Mouse (Mus musculus) heart, embryonic 16.5 days (tissue): ENCODE data around the gene Ubqln1. TPM values are rescaled to one million over a fixed set of nuclear protein-coding genes. Genes with fewer than 3 reads are reported as not detected.
A peak's percentile ranks its signal among the peaks of the same experiment; 100 is the strongest.

Source experiments
- ATAC-seq: fragments of 200-750 bp; cut with Nextera tagmentation; replicated peaks from 2 replicates; pipeline ENCODE4 v1.8.0; 2017; ENCODE audit warnings: moderate number of reproducible peaks; ENCODE audit not compliant: insufficient read depth, low FRiP score; ENCODE audit errors: extremely low read depth
- H3K27ac ChIP-seq: fragments of 300-500 bp; sonication (generic); 2 replicates; pipeline ENCODE4 v1.5.1; 2014; ENCODE audit warnings: mild to moderate bottlenecking, low read length, control low read depth, moderate library complexity
- H3K27me3 ChIP-seq: fragments of 300-500 bp; sonication (generic); 2 replicates; pipeline ENCODE4 v1.6.1; 2014; ENCODE audit warnings: low read length, mixed read lengths; ENCODE audit not compliant: control insufficient read depth, insufficient read depth
- H3K36me3 ChIP-seq: fragments of 300-500 bp; sonication (generic); 2 replicates; pipeline ENCODE4 v1.6.1; 2014; ENCODE audit not compliant: control insufficient read depth, insufficient read depth
- H3K4me1 ChIP-seq: fragments of 300-500 bp; sonication (generic); 2 replicates; pipeline ENCODE4 v1.6.1; 2014; ENCODE audit warnings: low read length, mixed read lengths; ENCODE audit not compliant: control insufficient read depth, insufficient read depth
- H3K4me2 ChIP-seq: fragments of 300-500 bp; sonication (generic); 2 replicates; pipeline ENCODE4 v1.6.1; 2014; ENCODE audit warnings: low read depth, mild to moderate bottlenecking, control low read depth, low read length
- H3K4me3 ChIP-seq: fragments of 300-500 bp; sonication (generic); 2 replicates; pipeline ENCODE4 v1.5.1; 2014; ENCODE audit warnings: mild to moderate bottlenecking, control low read depth, low read length
- H3K9ac ChIP-seq: fragments of 300-500 bp; sonication (generic); 2 replicates; pipeline ENCODE4 v1.6.1; 2014; ENCODE audit warnings: low read length, control low read depth
- H3K9me3 ChIP-seq: fragments of 300-500 bp; sonication (generic); replicated peaks from 2 replicates; pipeline ENCODE4 v1.6.1; 2016; ENCODE audit warnings: low read length; ENCODE audit not compliant: control insufficient read depth
- WGBS: fragments of 180-500 bp; shearing (Covaris S2); extraction: QIAGEN DNeasy Blood & Tissue Kit; methylation state at CpG from one replicate; pipeline ENCODE4 v1.1.7; 2014; 5-methylcytosine and 5-hydroxymethylcytosine counted together
- polyA plus RNA-seq: library from polyadenylated mRNA; unstranded; fragments of >200 nt; fragmentation: Nextera tagmentation; extraction: Ambion mirVana; gene quantifications from 2 replicates; pipeline ENCODE4 v1.2.1, GENCODE M21; 2015

The Ubqln1 gene
- polyA plus RNA-seq, 1 experiment from 2014 or later, result 71.4 TPM

GRCm38 (mm10) chr13:58128768-58129671 lies 86.4 kb downstream of the Ubqln1 start:
- Histone ChIP-seq H3K4me1 (peaks cover 18% of the 10 kb centered on the region), H3K4me3 (peak overlapping the region; percentile 83), H3K9me3 (no peaks in the 10 kb centered on the region), H3K36me3 (no peaks in the 10 kb centered on the region), H3K9ac (peak overlapping the region; percentile 97), H3K27me3 (no peaks in the 10 kb centered on the region), H3K4me2 (peak overlapping the region; percentile 79), H3K27ac (peak overlapping the region; percentile 99)
- under 1% methylated on average over 75 of the region's 83 CpGs for WGBS
- peak; percentile 96 for ATAC-seq

- Histone ChIP-seq H3K4me1 (peaks cover 21% of the 10 kb centered on the region), H3K4me2 (peak within 1 kb of the TSS; percentile 80), H3K27me3 (no peaks in the 10 kb centered on the region), H3K27ac (peak within 1 kb of the TSS; percentile 99), H3K4me3 (peak within 1 kb of the TSS; percentile 83), H3K9ac (peak within 1 kb of the TSS; percentile 97), H3K9me3 (no peaks in the 10 kb centered on the region), H3K36me3 (no peaks in the 10 kb centered on the region)
- under 1% methylated on average over 18 of the region's 62 CpGs for WGBS
- ATAC-seq, result peak; percentile 95
These were observed 87.1 kb downstream of the Ubqln1 start, which contains the start of gene Hnrnpa0 for GRCm38 (mm10) chr13:58128396-58128767. Gene Hnrnpa0 (minus strand): TSS chr13:58128556.

- peak; percentile 30 for ATAC-seq
- Histone ChIP-seq H3K4me2 (peak overlapping the region; percentile 80), H3K36me3 (no peaks in the 10 kb centered on the region), H3K9me3 (no peaks in the 10 kb centered on the region), H3K9ac (peak overlapping the region; percentile 97), H3K27ac (peak overlapping the region; percentile 99), H3K4me1 (peaks cover 26% of the 10 kb centered on the region), H3K27me3 (no peaks in the 10 kb centered on the region), H3K4me3 (peak overlapping the region; percentile 83)
- WGBS, result under 1% methylated on average over 81 of the region's 81 CpGs
These were observed 87.6 kb downstream of the Ubqln1 start for GRCm38 (mm10) chr13:58127766-58128361.

- Histone ChIP-seq H3K9me3 (no peaks in the 10 kb centered on the region), H3K4me3 (peak overlapping the region; percentile 83), H3K4me1 (peaks cover 31% of the 10 kb centered on the region), H3K4me2 (peak overlapping the region; percentile 80), H3K27me3 (no peaks in the 10 kb centered on the region), H3K27ac (peak overlapping the region; percentile 99), H3K36me3 (no peaks in the 10 kb centered on the region), H3K9ac (peak overlapping the region; percentile 97)
- no peak for ATAC-seq
- under 1% methylated on average over 58 of the region's 92 CpGs for WGBS
These were observed 88.3 kb downstream of the Ubqln1 start for GRCm38 (mm10) chr13:58126862-58127765.

Other genes starting within 250 kb of the Ubqln1 start
- gene Klhl3, start 102.1 kb downstream of the Ubqln1 start, polyA plus RNA-seq, result 8.5 and 9.6 TPM in 2 replicates
- gene Hnrnpa0, start 87.1 kb downstream of the Ubqln1 start, polyA plus RNA-seq, result 13.7 and 14.5 TPM in 2 replicates
- 32.4 and 35.8 TPM in 2 replicates for gene Idnk, start 58.0 kb downstream of the Ubqln1 start, polyA plus RNA-seq
- 17.0 and 18.9 TPM in 2 replicates for gene Gkap1, start 60.0 kb upstream of the Ubqln1 start, polyA plus RNA-seq
- gene Kif27, start 143.5 kb upstream of the Ubqln1 start, polyA plus RNA-seq, result 0.30 and 0.35 TPM in 2 replicates
- gene 2210016F16Rik, start 169.6 kb upstream of the Ubqln1 start, polyA plus RNA-seq, result 29.5 and 32.1 TPM in 2 replicates
- gene Rmi1, start 186.6 kb upstream of the Ubqln1 start, polyA plus RNA-seq, result 19.4 and 21.9 TPM in 2 replicates
- gene Hnrnpk, start 187.7 kb upstream of the Ubqln1 start, polyA plus RNA-seq, result 956 and 1,061 TPM in 2 replicates